Mouse (Mus musculus): ENCODE measurements around the gene Mmp9. TPM values are rescaled to one million over a fixed set of nuclear protein-coding genes. Genes with fewer than 3 reads are reported as not detected.
A peak's percentile ranks its signal among the peaks of the same experiment; 100 is the strongest.

Mmp9 gene
- polyA plus RNA-seq, 1 experiment = 29.1 TPM

GRCm38 (mm10) chr2:164957548-164958315 lies 17.2 kb downstream of the Mmp9 start:
- WGBS = 75% methylated on average over 9 of the region's 9 CpGs
- Histone ChIP-seq H3K4me1 (replicated peaks; ENCODE audit: control insufficient read depth, insufficient read depth, low read length) (peaks cover 6% of the 10 kb centered on the region), H3K27ac (ENCODE audit: control insufficient read depth, insufficient read depth, low read length) (no peak overlapping the region), H3K36me3 (ENCODE audit: control insufficient read depth, insufficient read depth, low read length) (no peaks in the 10 kb centered on the region), H3K27me3 (ENCODE audit: control insufficient read depth, insufficient read depth, low read length) (no peaks in the 10 kb centered on the region; the same call in 1 of the 2 replicates), H3K4me3 (ENCODE audit: control insufficient read depth, insufficient read depth, low read length) (no peak overlapping the region)
- TF ChIP-seq POLR2A (IDR thresholded peaks at IDR 0.05; ENCODE audit: control insufficient read depth, extremely low read depth, insufficient read depth, low read length, poor library complexity) (no peak), CTCF (IDR thresholded peaks at IDR 0.05; ENCODE audit: borderline replicate concordance, control insufficient read depth, extremely low read depth, insufficient read depth, low read length, poor library complexity) (0 out of 2 replicates have a peak, but pooled peaks have one; percentile 21)
- no peak for DNase-seq

- Histone ChIP-seq H3K4me3 (ENCODE audit: control insufficient read depth, insufficient read depth, low read length) (peak within 1 kb of the TSS; percentile 44), H3K4me1 (replicated peaks; ENCODE audit: control insufficient read depth, insufficient read depth, low read length) (peaks cover 3% of the 10 kb centered on the region), H3K36me3 (ENCODE audit: control insufficient read depth, insufficient read depth, low read length) (no peaks in the 10 kb centered on the region), H3K27me3 (ENCODE audit: control insufficient read depth, insufficient read depth, low read length) (no peaks in the 10 kb centered on the region; the same call in 1 of the 2 replicates), H3K27ac (ENCODE audit: control insufficient read depth, insufficient read depth, low read length) (no peak within 1 kb of the TSS)
- 6% methylated on average over 43 of the region's 54 CpGs for WGBS
- DNase-seq = peak; percentile 41
- no peak for TF ChIP-seq POLR2A (IDR thresholded peaks at IDR 0.05; ENCODE audit: control insufficient read depth, extremely low read depth, insufficient read depth, low read length, poor library complexity)
Observed at GRCm38 (mm10) chr2:164960716-164961441, 20.3 kb downstream of the Mmp9 start, which contains the start of gene Slc12a5. Gene Slc12a5, plus strand, starts transcription at chr2:164960802.

GRCm38 (mm10) chr2:164961506-164962182 lies 21.1 kb downstream of the Mmp9 start:
- DNase-seq = peak; percentile 64

GRCm38 (mm10) chr2:164962183-164962580 lies 21.6 kb downstream of the Mmp9 start:
- peaks cover 3% of the 10 kb centered on the region for H3K4me1 ChIP-seq (replicated peaks; ENCODE audit: control insufficient read depth, insufficient read depth, low read length)
- DNase-seq = no peak
- H3K36me3 ChIP-seq (ENCODE audit: control insufficient read depth, insufficient read depth, low read length) = no peaks in the 10 kb centered on the region
- TF ChIP-seq CTCF (IDR thresholded peaks at IDR 0.05; ENCODE audit: borderline replicate concordance, control insufficient read depth, extremely low read depth, insufficient read depth, low read length, poor library complexity) (no peak), POLR2A (IDR thresholded peaks at IDR 0.05; ENCODE audit: control insufficient read depth, extremely low read depth, insufficient read depth, low read length, poor library complexity) (no peak)
- no peaks in the 10 kb centered on the region; the same call in 1 of the 2 replicates for H3K27me3 ChIP-seq (ENCODE audit: control insufficient read depth, insufficient read depth, low read length)
- 53% methylated on average over 7 of the region's 7 CpGs for WGBS
- H3K27ac ChIP-seq (ENCODE audit: control insufficient read depth, insufficient read depth, low read length) = no peak overlapping the region
- H3K4me3 ChIP-seq (ENCODE audit: control insufficient read depth, insufficient read depth, low read length) = no peak overlapping the region

More at GRCm38 (mm10) chr2:164961506-164962182, 21.1 kb downstream of the Mmp9 start:
- Histone ChIP-seq H3K4me3 (ENCODE audit: control insufficient read depth, insufficient read depth, low read length) (no peak overlapping the region), H3K27me3 (ENCODE audit: control insufficient read depth, insufficient read depth, low read length) (no peaks in the 10 kb centered on the region; the same call in 1 of the 2 replicates), H3K4me1 (replicated peaks; ENCODE audit: control insufficient read depth, insufficient read depth, low read length) (peaks cover 3% of the 10 kb centered on the region), H3K27ac (ENCODE audit: control insufficient read depth, insufficient read depth, low read length) (no peak overlapping the region), H3K36me3 (ENCODE audit: control insufficient read depth, insufficient read depth, low read length) (no peaks in the 10 kb centered on the region)
- TF ChIP-seq CTCF (IDR thresholded peaks at IDR 0.05; ENCODE audit: borderline replicate concordance, control insufficient read depth, extremely low read depth, insufficient read depth, low read length, poor library complexity) = peak; percentile 83
- TF ChIP-seq POLR2A (IDR thresholded peaks at IDR 0.05; ENCODE audit: control insufficient read depth, extremely low read depth, insufficient read depth, low read length, poor library complexity) = no peak
- WGBS = 15% methylated on average over 17 of the region's 17 CpGs

- Histone ChIP-seq H3K4me1 (replicated peaks; ENCODE audit: control insufficient read depth, insufficient read depth, low read length) (peaks cover 3% of the 10 kb centered on the region), H3K27ac (ENCODE audit: control insufficient read depth, insufficient read depth, low read length) (no peak overlapping the region), H3K4me3 (ENCODE audit: control insufficient read depth, insufficient read depth, low read length) (no peak overlapping the region), H3K27me3 (ENCODE audit: control insufficient read depth, insufficient read depth, low read length) (peaks cover 11% of the 10 kb centered on the region; the same call in 1 of the 2 replicates), H3K36me3 (ENCODE audit: control insufficient read depth, insufficient read depth, low read length) (no peaks in the 10 kb centered on the region)
- no peak for TF ChIP-seq CTCF (IDR thresholded peaks at IDR 0.05; ENCODE audit: borderline replicate concordance, control insufficient read depth, extremely low read depth, insufficient read depth, low read length, poor library complexity)
- no peak for TF ChIP-seq POLR2A (IDR thresholded peaks at IDR 0.05; ENCODE audit: control insufficient read depth, extremely low read depth, insufficient read depth, low read length, poor library complexity)
- 70% methylated on average over 9 of the region's 9 CpGs for WGBS
- no peak for DNase-seq
Observed at GRCm38 (mm10) chr2:164964242-164964894, 23.8 kb downstream of the Mmp9 start.

GRCm38 (mm10) chr2:164964981-164965380 lies 24.4 kb downstream of the Mmp9 start:
- DNase-seq = no peak
- TF ChIP-seq CTCF (IDR thresholded peaks at IDR 0.05; ENCODE audit: borderline replicate concordance, control insufficient read depth, extremely low read depth, insufficient read depth, low read length, poor library complexity) (no peak), POLR2A (IDR thresholded peaks at IDR 0.05; ENCODE audit: control insufficient read depth, extremely low read depth, insufficient read depth, low read length, poor library complexity) (no peak)
- Histone ChIP-seq H3K27me3 (ENCODE audit: control insufficient read depth, insufficient read depth, low read length) (peaks cover 13% of the 10 kb centered on the region; the same call in 1 of the 2 replicates), H3K36me3 (ENCODE audit: control insufficient read depth, insufficient read depth, low read length) (no peaks in the 10 kb centered on the region), H3K4me3 (ENCODE audit: control insufficient read depth, insufficient read depth, low read length) (no peak overlapping the region), H3K27ac (ENCODE audit: control insufficient read depth, insufficient read depth, low read length) (no peak overlapping the region), H3K4me1 (replicated peaks; ENCODE audit: control insufficient read depth, insufficient read depth, low read length) (peaks cover 3% of the 10 kb centered on the region)
- 94% methylated on average over 1 of the region's 1 CpGs for WGBS
